Mouse (Mus musculus): ENCODE measurements around the gene Ptprg. TPM values are rescaled to one million over a fixed set of nuclear protein-coding genes. Genes with fewer than 3 reads are reported as not detected.
"Not testable (repeated sequence)": the region's sequence is repeated elsewhere in the genome, so short reads cannot be mapped to it uniquely, and the experiment has no call there.

Ptprg gene
- polyA plus RNA-seq, 1 experiment from 2014 or later, result 50.1 TPM

- Histone ChIP-seq H3K27ac (replicated peaks; ENCODE audit: low read depth, low read length) (no peak overlapping the region), H3K9me3 (ENCODE audit: control insufficient read depth, low read length) (no peaks in the 10 kb centered on the region), H3K4me1 (ENCODE audit: control insufficient read depth, insufficient read depth, low read length) (no peaks in the 10 kb centered on the region), H3K9ac (replicated peaks; ENCODE audit: low read length) (no peak overlapping the region), H3K27me3 (ENCODE audit: control insufficient read depth, insufficient read depth, low read length) (no peaks in the 10 kb centered on the region), H3K4me2 (ENCODE audit: low read length) (no peak overlapping the region), H3K36me3 (ENCODE audit: control insufficient read depth, insufficient read depth, low read length) (peaks cover 17% of the 10 kb centered on the region; the same call in 1 of the 2 replicates), H3K4me3 (replicated peaks; ENCODE audit: low read depth, low read length) (no peak overlapping the region)
- WGBS, result 70% methylated on average over 8 of the region's 8 CpGs
- peak; percentile 50 for DNase-seq
- ATAC-seq (ENCODE audit: low FRiP score, low TSS enrichment), result no peak
Observed at GRCm38 (mm10) chr14:12220540-12220939, 667.2 kb downstream of the Ptprg start.

- no peaks in the 10 kb centered on the region for H3K9me3 ChIP-seq (ENCODE audit: control insufficient read depth, low read length)
- no peak overlapping the region for H3K4me3 ChIP-seq (replicated peaks; ENCODE audit: low read depth, low read length)
- no peaks in the 10 kb centered on the region for H3K4me1 ChIP-seq (ENCODE audit: control insufficient read depth, insufficient read depth, low read length)
- no peak overlapping the region for H3K27ac ChIP-seq (replicated peaks; ENCODE audit: low read depth, low read length)
- DNase-seq, result no peak
- H3K9ac ChIP-seq (replicated peaks; ENCODE audit: low read length), result no peak overlapping the region
- H3K27me3 ChIP-seq (ENCODE audit: control insufficient read depth, insufficient read depth, low read length), result no peaks in the 10 kb centered on the region
- WGBS, result 89% methylated on average over 5 of the region's 5 CpGs
- no peak overlapping the region for H3K4me2 ChIP-seq (ENCODE audit: low read length)
- ATAC-seq (ENCODE audit: low FRiP score, low TSS enrichment), result no peak
- peaks cover 23% of the 10 kb centered on the region for H3K36me3 ChIP-seq (ENCODE audit: control insufficient read depth, insufficient read depth, low read length)
Observed at GRCm38 (mm10) chr14:12221571-12221970, 668.2 kb downstream of the Ptprg start.

GRCm38 (mm10) chr14:12243726-12244125 is 690.4 kb downstream of the Ptprg start:
- no peak overlapping the region for H3K4me2 ChIP-seq (ENCODE audit: low read length)
- DNase-seq (no peak), ATAC-seq (ENCODE audit: low FRiP score, low TSS enrichment) (no peak)
- 84% methylated on average over 4 of the region's 4 CpGs for whole genome bisulfite sequencing
- H3K36me3 ChIP-seq (ENCODE audit: control insufficient read depth, insufficient read depth, low read length), result peaks cover 9% of the 10 kb centered on the region
- no peak overlapping the region for H3K27ac ChIP-seq (replicated peaks; ENCODE audit: low read depth, low read length)
- H3K9ac ChIP-seq (replicated peaks; ENCODE audit: low read length), result no peak overlapping the region
- no peaks in the 10 kb centered on the region for H3K9me3 ChIP-seq (ENCODE audit: control insufficient read depth, low read length)
- H3K4me3 ChIP-seq (replicated peaks; ENCODE audit: low read depth, low read length), result no peak overlapping the region
- no peaks in the 10 kb centered on the region for H3K27me3 ChIP-seq (ENCODE audit: control insufficient read depth, insufficient read depth, low read length)
- H3K4me1 ChIP-seq (ENCODE audit: control insufficient read depth, insufficient read depth, low read length), result no peaks in the 10 kb centered on the region

GRCm38 (mm10) chr14:12276031-12276430 is 722.7 kb downstream of the Ptprg start:
- no peaks in the 10 kb centered on the region for H3K27me3 ChIP-seq (ENCODE audit: control insufficient read depth, insufficient read depth, low read length)
- WGBS, result 68% methylated on average over 3 of the region's 3 CpGs
- no peak overlapping the region for H3K9ac ChIP-seq (replicated peaks; ENCODE audit: low read length)
- ATAC-seq (ENCODE audit: low FRiP score, low TSS enrichment) (no peak), DNase-seq (no peak)
- H3K9me3 ChIP-seq (ENCODE audit: control insufficient read depth, low read length), result no peaks in the 10 kb centered on the region
- H3K4me2 ChIP-seq (ENCODE audit: low read length), result no peak overlapping the region
- H3K4me3 ChIP-seq (replicated peaks; ENCODE audit: low read depth, low read length), result no peak overlapping the region
- no peaks in the 10 kb centered on the region for H3K4me1 ChIP-seq (ENCODE audit: control insufficient read depth, insufficient read depth, low read length)
- no peaks in the 10 kb centered on the region for H3K36me3 ChIP-seq (ENCODE audit: control insufficient read depth, insufficient read depth, low read length)
- no peak overlapping the region for H3K27ac ChIP-seq (replicated peaks; ENCODE audit: low read depth, low read length)

- Histone ChIP-seq H3K27me3 (ENCODE audit: control insufficient read depth, insufficient read depth, low read length) (no peaks in the 10 kb centered on the region), H3K27ac (replicated peaks; ENCODE audit: low read depth, low read length) (peak within 1 kb of the TSS; percentile 66), H3K4me2 (ENCODE audit: low read length) (peak within 1 kb of the TSS; percentile 70), H3K4me3 (replicated peaks; ENCODE audit: low read depth, low read length) (peak within 1 kb of the TSS; percentile 67), H3K36me3 (ENCODE audit: control insufficient read depth, insufficient read depth, low read length) (no peaks in the 10 kb centered on the region), H3K4me1 (ENCODE audit: control insufficient read depth, insufficient read depth, low read length) (peaks cover 3% of the 10 kb centered on the region; the same call in 1 of the 2 replicates), H3K9me3 (ENCODE audit: control insufficient read depth, low read length) (no peaks in the 10 kb centered on the region), H3K9ac (replicated peaks; ENCODE audit: low read length) (peak within 1 kb of the TSS; percentile 73)
- 77% methylated on average over 6 of the region's 6 CpGs for WGBS
- ATAC-seq (ENCODE audit: low FRiP score, low TSS enrichment), result peak; percentile 41; the same call in 1 of the 2 replicates
- DNase-seq, result no peak
Observed at GRCm38 (mm10) chr14:12283641-12284040, 730.3 kb downstream of the Ptprg start, which contains the start of gene Gm49355. Gene Gm49355 (plus strand): TSS chr14:12283976.

- WGBS, result under 1% methylated on average over 48 of the region's 48 CpGs
- peaks cover 3% of the 10 kb centered on the region; the same call in 1 of the 2 replicates for H3K4me1 ChIP-seq (ENCODE audit: control insufficient read depth, insufficient read depth, low read length)
- no peaks in the 10 kb centered on the region for H3K36me3 ChIP-seq (ENCODE audit: control insufficient read depth, insufficient read depth, low read length)
- H3K9ac ChIP-seq (replicated peaks; ENCODE audit: low read length), result peak within 1 kb of the TSS; percentile 73
- H3K4me2 ChIP-seq (ENCODE audit: low read length), result peak within 1 kb of the TSS; percentile 70
- peak within 1 kb of the TSS; percentile 66 for H3K27ac ChIP-seq (replicated peaks; ENCODE audit: low read depth, low read length)
- H3K4me3 ChIP-seq (replicated peaks; ENCODE audit: low read depth, low read length), result peak within 1 kb of the TSS; percentile 67
- H3K9me3 ChIP-seq (ENCODE audit: control insufficient read depth, low read length), result no peaks in the 10 kb centered on the region
- no peaks in the 10 kb centered on the region for H3K27me3 ChIP-seq (ENCODE audit: control insufficient read depth, insufficient read depth, low read length)
- DNase-seq (peak; percentile 94), ATAC-seq (ENCODE audit: low FRiP score, low TSS enrichment) (peak; percentile 97)
Observed at GRCm38 (mm10) chr14:12284141-12284912, 731.0 kb downstream of the Ptprg start, which contains the start of gene 3830406C13Rik. Gene 3830406C13Rik (plus strand): TSS chr14:12284173.

GRCm38 (mm10) chr14:12289747-12290146 is 736.4 kb downstream of the Ptprg start:
- H3K9ac ChIP-seq (replicated peaks; ENCODE audit: low read length); H3K36me3 ChIP-seq (ENCODE audit: control insufficient read depth, insufficient read depth, low read length); H3K9me3 ChIP-seq (ENCODE audit: control insufficient read depth, low read length); H3K4me1 ChIP-seq (ENCODE audit: control insufficient read depth, insufficient read depth, low read length); H3K27me3 ChIP-seq (ENCODE audit: control insufficient read depth, insufficient read depth, low read length); DNase-seq; H3K4me3 ChIP-seq (replicated peaks; ENCODE audit: low read depth, low read length); H3K27ac ChIP-seq (replicated peaks; ENCODE audit: low read depth, low read length); ATAC-seq (ENCODE audit: low FRiP score, low TSS enrichment); H3K4me2 ChIP-seq (ENCODE audit: low read length): not testable (repeated sequence)

Measured in midbrain, embryonic 14.5 days (tissue).